ENCODE assay signal across 9 mouse cellular contexts in the genomic region with DNA sequence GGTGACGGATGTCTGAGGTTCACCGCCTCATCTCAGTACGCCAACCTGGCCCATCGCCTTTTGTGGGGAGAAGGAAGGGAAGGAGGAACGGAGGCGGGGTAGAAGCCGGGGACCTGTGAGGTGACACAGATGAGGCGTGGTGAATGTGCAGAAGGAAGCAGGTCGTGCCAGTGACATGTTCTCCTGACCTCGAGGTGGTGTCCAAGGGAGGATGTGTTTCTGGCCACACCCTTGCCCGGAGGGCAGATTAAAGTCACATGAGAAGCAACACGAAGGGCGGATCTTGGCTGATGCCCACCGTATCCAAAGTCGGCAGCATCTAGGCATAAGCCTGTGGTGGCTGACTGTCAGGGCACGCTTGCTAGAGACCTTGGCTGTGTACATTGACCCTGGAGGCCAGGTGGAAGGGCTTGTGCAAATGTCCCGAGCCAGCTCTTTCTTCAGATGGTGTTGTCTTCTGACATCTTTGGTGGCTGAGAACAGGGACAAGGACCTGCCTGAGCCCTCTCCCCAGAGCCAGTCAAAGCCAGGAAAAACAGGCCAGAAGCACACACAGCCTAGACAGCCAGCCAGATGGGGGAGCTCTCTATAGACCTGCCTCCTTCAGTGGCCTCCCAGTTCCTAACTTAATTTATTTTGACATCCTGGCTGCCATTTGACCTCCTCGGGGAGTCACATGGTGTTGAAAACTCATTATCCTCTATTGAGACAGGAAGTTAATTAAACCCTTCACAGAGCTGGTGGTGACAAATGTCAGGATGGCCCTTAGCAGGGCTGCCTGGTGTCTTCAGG. TPM values are rescaled to one million over a fixed set of nuclear protein-coding genes. Genes with fewer than 3 reads are reported as not detected.
A peak's percentile ranks its signal among the peaks of the same experiment; 100 is the strongest.
DNase-seq lines count a peak whose midpoint lies in the region; ATAC-seq and TF ChIP-seq lines count a peak whose summit lies in the region.
"Had no signal": no experiment of that assay in that cellular context is flagged by ENCODE, and none has a peak within 500 bp of the region (broad histone marks: within the 10 kb centered on the region; RNA-seq: fewer than 3 reads in every experiment).

No protein-coding gene starts in this region.

- no peak overlapping the region for H3K4me2 ChIP-seq in liver, postnatal 0 days (ENCODE audit: low read depth, low read length)

- H3K9me3 ChIP-seq in megakaryocyte, embryonic 14.5 days = no peaks in the 10 kb centered on the region
- no peaks in the 10 kb centered on the region for H3K9me3 ChIP-seq in liver, postnatal 0 days (ENCODE audit: low read length)

- no peak for ATAC-seq in megakaryocyte, adult 5-6 weeks (ENCODE audit: poor library complexity, severe bottlenecking)
- ATAC-seq in liver, postnatal 0 days = no peak

- TF ChIP-seq CTCF in gastrocnemius, adult 2 months (IDR thresholded peaks at IDR 0.05) = peak; percentile 35
- peak; percentile 46 for TF ChIP-seq CTCF in liver, postnatal 0 days (IDR thresholded peaks at IDR 0.05; ENCODE audit: low read depth)

- TF ChIP-seq EP300 in liver, postnatal 0 days (IDR thresholded peaks at IDR 0.05; ENCODE audit: low read depth) = no peak

- peaks cover 9% of the 10 kb centered on the region for H3K36me3 ChIP-seq in megakaryocyte, embryonic 14.5 days (replicated peaks; ENCODE audit: low read length)
- no peaks in the 10 kb centered on the region for H3K36me3 ChIP-seq in liver, postnatal 0 days (replicated peaks; ENCODE audit: insufficient read depth, low read length)

- no peak for DNase-seq in gastrocnemius, adult 2 months
- DNase-seq in gastrocnemius, adult 18-20 months (ENCODE audit: low spot score) = no peak
- peak; percentile 46 for DNase-seq in embryo, embryonic 9.5 days (ENCODE audit: extremely low spot score)
- DNase-seq in liver, postnatal 0 days = no peak
- DNase-seq in layer of hippocampus, postnatal 14 days (ENCODE audit: low spot score in 2 of 2) = no peak
- DNase-seq in adrenal gland, adult 8-10 months = no peak
- DNase-seq: adrenal gland, postnatal 36 days had no signal

- intact Hi-C loops in gastrocnemius, adult 2 months (cut with DNase I) = no loop called here

- H3K4me3 ChIP-seq in gastrocnemius, adult 2 months = no peak overlapping the region
- H3K4me3 ChIP-seq in megakaryocyte, embryonic 14.5 days (replicated peaks) = peak overlapping the region; percentile 48
- H3K4me3 ChIP-seq in liver, postnatal 0 days (ENCODE audit: low read depth, low read length) = no peak overlapping the region

- H3K4me1 ChIP-seq in megakaryocyte, embryonic 14.5 days = peaks cover 88% of the 10 kb centered on the region
- H3K4me1 ChIP-seq in liver, postnatal 0 days (ENCODE audit: insufficient read depth) = peaks cover 48% of the 10 kb centered on the region

- no peak overlapping the region for H3K9ac ChIP-seq in liver, postnatal 0 days (replicated peaks)

- H3K27ac ChIP-seq in gastrocnemius, adult 2 months = peak overlapping the region; percentile 38
- H3K27ac ChIP-seq in liver, postnatal 0 days (ENCODE audit: low read depth) = no peak overlapping the region

- no peaks in the 10 kb centered on the region for H3K27me3 ChIP-seq in megakaryocyte, embryonic 14.5 days (replicated peaks)
- no peaks in the 10 kb centered on the region for H3K27me3 ChIP-seq in liver, postnatal 0 days (ENCODE audit: insufficient read depth, low read length)

- WGBS in liver, postnatal 0 days (ENCODE audit: insufficient replicate concordance) = 74% methylated on average over 18 of the region's 18 CpGs

RNA-seq across cellular contexts. Expression of a gene that starts 4.5 kb away (rescaled TPM):
- 1 to 10 TPM; 6.6 to 8.8 TPM for total RNA-seq in gastrocnemius, adult 2 months (2021)
- total RNA-seq in gastrocnemius, adult 18-20 months (2021) = 1 to 10 TPM; 6.6 to 7.5 TPM
- 1,238 and 3,030 TPM in 2 replicates for polyA plus RNA-seq in megakaryocyte, embryonic 14.5 days (2012; ENCODE audit: insufficient read depth, low replicate concordance)
- 4.3 and 4.5 TPM in 2 replicates for total RNA-seq in megakaryocyte, adult 5-6 weeks (2015)
- 4.8 and 5.6 TPM in 2 replicates for total RNA-seq in megakaryocyte, adult 5-6 weeks (2017)
- polyA plus RNA-seq in liver, postnatal 0 days (2015; fragmentation: Nextera tagmentation; extraction: Ambion mirVana) = 5.7 and 6.9 TPM in 2 replicates
- total RNA-seq in layer of hippocampus, postnatal 14 days (2021) = 10 to 100 TPM; 28.3 to 31.7 TPM
- total RNA-seq in adrenal gland, adult 8-10 months (2022) = 10 to 100 TPM; 17.3 to 35.3 (median 28.0) TPM
